Mouse (Mus musculus): ENCODE measurements around the gene Grid1. TPM values are rescaled to one million over a fixed set of nuclear protein-coding genes. Genes with fewer than 3 reads are reported as not detected.

Grid1 gene
- total RNA-seq, 2 experiments from 2014 or later = not detected

DNA sequence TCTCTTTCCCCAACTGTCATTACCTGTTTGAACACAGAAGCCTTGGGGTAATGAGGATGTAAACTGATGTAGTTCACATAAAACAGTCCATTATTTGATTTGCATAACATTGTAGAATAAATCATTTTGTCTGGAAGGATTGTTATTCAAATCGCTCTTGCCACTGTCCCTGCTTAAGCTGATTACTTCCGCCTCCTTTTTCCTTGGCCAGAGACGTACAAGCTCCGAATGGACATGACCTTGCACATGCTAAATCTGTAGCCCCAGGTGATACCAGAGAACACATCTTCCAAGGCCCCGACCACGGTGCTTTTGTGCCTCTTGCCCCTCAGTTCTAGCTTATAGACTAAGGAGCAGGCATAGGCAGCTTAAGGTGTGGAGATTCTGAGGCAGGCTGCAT is 755.4 kb downstream of the Grid1 start:
- intact Hi-C loops (cut with DNase I) = no loop called here
- DNase-seq = no peak

DNA sequence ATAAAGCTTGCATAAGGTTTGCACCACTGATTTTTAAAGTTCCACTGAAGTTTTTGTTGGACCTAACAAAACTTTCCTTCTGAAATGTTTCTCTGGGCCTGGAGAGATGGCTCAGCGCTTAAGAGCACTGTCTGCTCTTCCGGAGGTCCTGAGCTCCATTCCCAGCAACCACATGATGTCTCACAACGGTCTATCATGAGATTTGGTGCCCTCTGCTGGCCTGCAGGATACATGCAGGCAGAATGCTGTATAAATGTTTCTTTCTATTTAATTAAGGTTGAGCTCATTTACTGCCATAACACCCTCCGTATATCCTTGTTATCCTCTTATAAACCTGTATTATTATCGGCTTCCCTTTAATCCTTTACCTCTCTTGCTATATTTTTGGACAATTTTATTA is 805.8 kb downstream of the Grid1 start:
- no peak for DNase-seq
- intact Hi-C loops (cut with DNase I) = no loop called here

Small RNA genes within 50 kb of the gene (microRNA-seq; reads per million reads assigned to microRNA genes)
- gene Mir346 = 0.71 to 1.7 reads per million in 2 experiments

Other genes starting within 250 kb of the Grid1 start
- gene Ldb3, start 231.4 kb upstream of the Grid1 start, total RNA-seq (2021) = 100 to 1,000 TPM; 879 to 920 TPM
- gene Opn4, start 220.0 kb upstream of the Grid1 start, total RNA-seq (2021) = 1 to 10 TPM; 2.0 to 2.3 TPM
- 10 to 100 TPM; 42.1 to 43.6 TPM for gene Wapl, start 146.2 kb upstream of the Grid1 start, total RNA-seq (2021)